Mouse (Mus musculus): ENCODE data around the gene Nup210l. TPM values are rescaled to one million over a fixed set of nuclear protein-coding genes. Genes with fewer than 3 reads are reported as not detected.

Gene Nup210l
- polyA plus RNA-seq (2015; fragmentation: Nextera tagmentation; extraction: Ambion mirVana): 0.08 and 0.10 TPM in 2 replicates

GRCm38 (mm10) chr3:90103938-90104337, at the start of gene Nup210l:
Gene Nup210l (plus strand): TSS chr3:90104132.

GRCm38 (mm10) chr3:90072294-90072693, 31.6 kb upstream of the Nup210l start, which contains the start of gene Tpm3:
Gene Tpm3 (plus strand): TSS chr3:90072649.

DNA sequence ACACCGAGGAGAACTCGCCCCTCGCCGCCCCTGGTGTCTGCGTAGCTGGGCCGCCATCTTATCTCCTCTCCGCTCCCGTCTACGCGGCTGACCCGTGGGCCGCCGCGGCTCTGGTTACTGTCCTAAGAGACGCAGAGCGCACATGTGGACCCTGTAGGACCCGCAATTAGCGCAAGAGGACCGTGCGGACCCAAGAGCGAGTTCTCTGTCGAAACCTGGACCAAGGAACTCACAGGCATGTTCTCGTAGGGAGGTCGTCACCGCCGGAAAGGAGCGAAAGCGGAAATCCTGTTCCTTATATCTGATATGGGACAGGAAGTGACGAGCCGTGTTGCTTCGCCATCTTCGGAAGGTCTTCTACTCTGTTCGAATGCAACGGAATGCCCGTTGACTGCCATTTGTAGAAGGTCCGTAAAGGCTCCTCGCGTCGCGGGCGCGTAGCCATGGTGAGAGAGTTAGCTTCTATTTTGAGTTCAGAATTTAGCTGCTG, 109.5 kb downstream of the Nup210l start, which contains the start of the genes Rps27 and Rab13:
Rps27 (minus strand) TSS at position 275 of the 490 bp plus-strand sequence.
Rab13 (plus strand) TSS at position 319 of the 490 bp plus-strand sequence.

DNA sequence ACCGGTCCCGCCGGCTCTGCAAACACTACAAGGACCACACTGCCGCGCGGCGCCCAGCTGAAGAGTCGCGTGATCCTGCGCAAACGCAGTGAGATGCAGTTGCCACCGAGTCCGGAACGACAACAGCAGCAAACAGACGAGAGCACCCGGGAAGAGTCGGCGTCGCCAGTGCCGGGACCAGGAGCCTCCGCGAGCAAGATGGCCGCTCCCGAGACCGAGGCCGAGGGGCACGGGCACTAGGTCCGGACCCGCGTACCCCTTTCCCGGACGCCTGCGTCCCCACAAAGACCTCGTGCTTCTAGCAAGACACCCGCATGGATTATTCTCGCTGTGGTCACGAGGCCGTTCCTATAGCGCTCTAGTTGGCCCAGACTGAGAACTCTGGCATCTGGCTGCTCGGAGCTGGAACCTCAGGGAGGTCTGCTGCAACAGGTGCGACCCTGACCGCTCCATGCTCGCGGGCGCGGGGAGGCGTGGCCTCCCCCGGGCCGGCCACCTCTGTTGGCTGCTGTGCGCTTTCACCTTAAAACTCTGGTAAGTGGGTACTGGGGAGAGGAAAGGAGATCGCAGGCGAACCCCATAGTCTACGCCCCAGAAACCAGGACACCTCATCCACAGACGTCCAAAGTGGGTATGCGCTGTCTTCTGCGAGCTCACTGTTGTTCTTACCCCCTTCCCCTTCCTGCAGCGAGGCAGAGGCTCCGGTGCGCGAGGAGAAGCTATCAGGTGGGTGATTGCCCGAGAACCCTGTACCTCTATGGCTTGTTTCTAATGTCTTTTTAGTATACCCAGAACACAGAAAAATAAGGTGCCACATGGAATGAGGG, 127.8 kb downstream of the Nup210l start, which contains the start of gene Jtb:
Jtb (plus strand) TSS at position 91 of the 827 bp plus-strand sequence.

DNA sequence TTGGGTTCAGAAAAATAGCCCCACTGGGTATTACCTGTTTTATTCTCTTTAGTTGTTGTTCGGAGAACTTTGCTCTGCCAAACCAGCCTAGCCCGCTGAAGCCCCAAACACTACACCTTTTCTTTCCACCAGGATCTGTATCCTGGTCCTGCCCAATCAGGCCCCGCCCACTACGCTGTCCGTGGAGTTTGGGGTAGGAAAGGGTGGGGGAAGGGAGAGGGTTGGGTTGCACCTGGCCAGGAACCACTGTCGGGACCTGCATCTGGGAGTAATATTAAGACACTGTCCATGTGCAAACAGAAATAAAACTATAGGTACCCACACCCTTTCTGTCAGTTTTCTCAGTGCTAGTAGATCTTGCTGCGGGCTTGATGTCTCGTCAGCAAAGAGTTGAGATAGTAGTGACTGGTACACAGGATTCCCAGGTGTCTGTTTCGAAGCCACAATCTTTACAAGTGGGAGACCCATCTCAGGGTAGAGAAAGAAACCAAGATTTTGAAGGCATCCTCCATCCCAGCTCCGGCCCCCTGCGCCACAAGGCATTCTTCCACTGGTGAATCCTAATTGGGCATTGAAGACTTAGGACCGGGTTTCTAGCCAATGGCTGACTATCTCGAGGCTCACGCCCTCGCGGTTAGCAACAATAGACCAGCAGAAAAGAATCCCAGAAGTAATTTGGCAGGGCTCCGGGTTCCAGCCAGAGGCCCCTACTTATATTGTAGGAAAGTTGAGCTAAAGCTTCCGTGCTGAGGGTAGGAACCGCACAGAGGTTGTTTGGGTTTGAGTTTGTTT, 139.2 kb downstream of the Nup210l start, which contains the start of gene Creb3l4:
Creb3l4 (minus strand) TSS at position 529 of the 792 bp plus-strand sequence.

DNA sequence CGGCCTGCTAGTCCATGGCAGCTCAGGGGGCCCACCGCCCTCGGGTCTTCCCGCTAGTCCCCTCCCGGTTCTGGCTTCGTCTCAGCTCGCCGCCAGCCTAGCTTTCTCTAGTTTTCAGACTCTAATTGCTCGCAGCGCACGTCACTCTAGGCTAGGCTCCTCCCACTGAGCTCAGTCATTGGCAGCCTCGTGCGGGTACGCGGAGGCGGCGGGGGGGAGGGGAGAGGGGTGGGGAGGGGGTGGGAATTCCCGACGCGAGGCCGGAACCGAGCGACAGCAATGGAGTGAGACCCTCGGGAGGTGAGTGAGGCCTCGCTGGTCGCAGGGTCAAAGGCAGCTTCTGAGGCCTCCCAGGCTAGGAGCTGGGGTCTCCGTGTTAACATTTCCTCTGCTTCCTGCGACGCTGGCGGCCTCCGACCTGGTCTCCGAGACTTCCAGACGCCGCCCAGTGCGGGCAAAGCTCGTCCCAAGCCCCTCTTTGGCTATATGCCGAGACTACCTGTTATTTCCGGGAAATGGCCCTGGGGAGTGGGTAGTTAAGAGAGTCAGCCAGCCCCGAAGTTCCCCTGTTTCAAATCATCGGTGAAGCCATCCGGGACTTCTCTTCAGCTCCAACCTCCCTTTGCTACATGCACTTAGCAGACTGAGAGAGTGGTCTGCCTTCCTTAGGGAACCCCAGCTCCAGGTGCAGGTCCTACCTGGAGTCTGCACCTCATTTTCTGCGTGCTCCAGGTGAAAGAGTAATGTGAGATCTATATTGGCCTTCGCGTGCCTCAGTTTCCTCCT, 144.2 kb downstream of the Nup210l start, which contains the start of gene Slc39a1:
Slc39a1 (plus strand) TSS at position 213 of the 786 bp plus-strand sequence.

DNA sequence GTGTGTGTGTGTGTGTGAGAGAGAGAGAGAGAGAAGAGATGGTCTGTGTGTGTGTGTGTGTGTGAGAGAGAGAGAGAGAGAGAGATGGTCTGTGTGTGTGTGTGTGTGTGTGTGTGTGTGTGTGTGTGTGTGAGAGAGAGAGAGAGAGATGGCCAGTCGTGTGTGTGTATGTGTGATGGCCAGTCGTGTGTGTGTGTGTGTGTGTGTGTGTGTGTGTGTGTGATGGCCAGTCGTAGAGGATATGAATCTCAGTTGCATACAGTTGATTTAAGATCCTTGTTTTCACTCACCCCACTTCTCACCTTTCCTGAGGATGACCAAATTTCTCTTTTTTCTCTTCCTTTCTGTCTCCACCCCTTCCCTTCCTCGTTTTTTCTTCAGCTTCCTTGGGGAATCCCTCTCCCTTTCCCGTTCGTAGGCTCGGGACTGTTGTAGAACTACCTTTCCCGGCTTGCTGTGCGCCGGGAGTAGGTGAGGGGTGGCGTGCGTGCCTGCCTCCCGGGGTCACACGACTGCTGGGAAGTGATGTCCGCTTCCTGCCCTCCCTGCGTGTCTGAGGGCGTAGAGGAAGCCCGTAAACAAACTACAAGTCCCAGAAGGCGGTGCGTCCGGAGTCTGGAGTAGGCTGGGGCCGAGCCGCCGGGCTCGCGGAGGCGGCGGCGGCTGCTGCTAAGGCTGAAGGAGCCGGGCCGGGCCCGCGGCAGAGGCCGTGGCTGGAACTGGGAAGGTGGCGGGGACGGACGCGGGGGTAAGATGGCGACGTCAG, 149.9 kb downstream of the Nup210l start, which contains the start of gene Crtc2:
Crtc2 (plus strand) TSS at position 511 of the 766 bp plus-strand sequence.

MicroRNAs within 50 kb of the gene (microRNA counts, 519-probe panel; counts per million panel counts)
- 4,791 counts per million, percentile 55 among the panel's probes with 10 or more counts for microRNA mmu-miR-190b

Small RNAs within 50 kb of the gene (microRNA-seq; reads per million reads assigned to microRNA genes)
- 12.2 reads per million, percentile 22 among the genes with 10 or more reads in this experiment for gene Mir190b

Other genes with a start within 250 kb of the Nup210l start
- 2.1 and 2.5 TPM in 2 replicates for gene Il6ra, start 190.9 kb upstream of the Nup210l start, polyA plus RNA-seq (2015; fragmentation: Nextera tagmentation; extraction: Ambion mirVana)
- 9.8 and 10.8 TPM in 2 replicates for gene Atp8b2, start 140.6 kb upstream of the Nup210l start, polyA plus RNA-seq (2015; fragmentation: Nextera tagmentation; extraction: Ambion mirVana)
- 88.6 and 90.9 TPM in 2 replicates for gene Hax1, start 105.4 kb upstream of the Nup210l start, polyA plus RNA-seq (2015; fragmentation: Nextera tagmentation; extraction: Ambion mirVana)
- 211 and 214 TPM in 2 replicates for gene 4933434E20Rik, start 52.5 kb upstream of the Nup210l start, polyA plus RNA-seq (2015; fragmentation: Nextera tagmentation; extraction: Ambion mirVana)
- 113 and 119 TPM in 2 replicates for gene Ubap2l, start 51.5 kb upstream of the Nup210l start, polyA plus RNA-seq (2015; fragmentation: Nextera tagmentation; extraction: Ambion mirVana)
- 236 and 260 TPM in 2 replicates for gene Tpm3, start 31.5 kb upstream of the Nup210l start, polyA plus RNA-seq (2015; fragmentation: Nextera tagmentation; extraction: Ambion mirVana)
- 858 and 955 TPM in 2 replicates for gene Rps27, start 109.5 kb downstream of the Nup210l start, polyA plus RNA-seq (2015; fragmentation: Nextera tagmentation; extraction: Ambion mirVana)
- 18.7 and 20.7 TPM in 2 replicates for gene Rab13, start 109.6 kb downstream of the Nup210l start, polyA plus RNA-seq (2015; fragmentation: Nextera tagmentation; extraction: Ambion mirVana)
- 118 and 126 TPM in 2 replicates for gene Jtb, start 127.5 kb downstream of the Nup210l start, polyA plus RNA-seq (2015; fragmentation: Nextera tagmentation; extraction: Ambion mirVana)
- 1.1 and 1.5 TPM in 2 replicates for gene Creb3l4, start 139.4 kb downstream of the Nup210l start, polyA plus RNA-seq (2015; fragmentation: Nextera tagmentation; extraction: Ambion mirVana)
- 65.1 and 72.0 TPM in 2 replicates for gene Slc39a1, start 144.0 kb downstream of the Nup210l start, polyA plus RNA-seq (2015; fragmentation: Nextera tagmentation; extraction: Ambion mirVana)
- 13.4 and 16.6 TPM in 2 replicates for gene Crtc2, start 150.0 kb downstream of the Nup210l start, polyA plus RNA-seq (2015; fragmentation: Nextera tagmentation; extraction: Ambion mirVana)
- 6.4 and 7.7 TPM in 2 replicates for gene Dennd4b, start 161.1 kb downstream of the Nup210l start, polyA plus RNA-seq (2015; fragmentation: Nextera tagmentation; extraction: Ambion mirVana)
- 11.2 and 14.6 TPM in 2 replicates for gene Gatad2b, start 189.0 kb downstream of the Nup210l start, polyA plus RNA-seq (2015; fragmentation: Nextera tagmentation; extraction: Ambion mirVana)